ENCODE assay signal across 14 mouse cellular contexts in the genomic region with DNA sequence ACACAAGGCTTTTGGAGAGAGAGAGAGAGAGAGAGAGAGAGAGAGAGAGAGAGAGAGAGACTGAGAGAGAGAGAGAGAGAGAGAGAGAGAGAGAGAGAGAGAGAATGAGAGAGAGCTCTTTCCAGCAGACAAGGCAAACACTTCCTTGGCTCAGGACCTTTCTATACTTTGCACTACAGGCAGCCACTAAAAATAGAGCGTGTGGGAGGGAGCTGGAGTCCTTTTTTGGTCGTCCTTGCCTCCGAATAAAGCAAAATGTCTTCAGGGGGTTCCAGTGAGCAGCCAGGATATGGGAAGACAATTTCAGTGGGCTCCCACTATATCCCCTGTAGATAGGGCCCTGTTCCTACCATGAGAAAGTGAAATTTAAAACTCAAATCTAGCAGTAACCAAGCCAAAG. TPM values are rescaled to one million over a fixed set of nuclear protein-coding genes. Genes with fewer than 3 reads are reported as not detected.
DNase-seq lines count a peak whose midpoint lies in the region; ATAC-seq and TF ChIP-seq lines count a peak whose summit lies in the region.
"Had no signal": no experiment of that assay in that cellular context is flagged by ENCODE, and none has a peak within 500 bp of the region (broad histone marks: within the 10 kb centered on the region; RNA-seq: fewer than 3 reads in every experiment).

No protein-coding gene starts in this region.

- H3K4me1 ChIP-seq in kidney, postnatal 0 days (replicated peaks; ENCODE audit: insufficient read depth, low read length), result peaks cover 9% of the 10 kb centered on the region; the same call in 1 of the 2 replicates
- H3K4me1 ChIP-seq in kidney, embryonic 14.5 days (ENCODE audit: control insufficient read depth, insufficient read depth, low read length), result peaks cover 12% of the 10 kb centered on the region; the same call in 1 of the 2 replicates
- H3K4me1 ChIP-seq in embryonic facial prominence, embryonic 14.5 days (ENCODE audit: control insufficient read depth, insufficient read depth, low read length), result peaks cover 11% of the 10 kb centered on the region; the same call in 1 of the 2 replicates
- H3K4me1 ChIP-seq in hindbrain, embryonic 13.5 days (replicated peaks), result peaks cover 10% of the 10 kb centered on the region; the same call in 1 of the 2 replicates

- H3K27ac ChIP-seq in kidney, postnatal 0 days, result no peak overlapping the region
- H3K27ac ChIP-seq in kidney, embryonic 14.5 days (ENCODE audit: low read depth, low read length), result no peak overlapping the region
- H3K27ac ChIP-seq in embryonic facial prominence, embryonic 14.5 days (replicated peaks; ENCODE audit: low read depth, low read length), result no peak overlapping the region
- H3K27ac ChIP-seq in hindbrain, embryonic 13.5 days, result no peak overlapping the region
- H3K27ac ChIP-seq: forebrain, embryonic 10.5 days; midbrain, embryonic 12.5 days had no signal

- no peaks in the 10 kb centered on the region for H3K9me3 ChIP-seq in kidney, postnatal 0 days (replicated peaks; ENCODE audit: low read length)
- H3K9me3 ChIP-seq in kidney, embryonic 14.5 days (ENCODE audit: control insufficient read depth, low read length), result no peaks in the 10 kb centered on the region
- H3K9me3 ChIP-seq in embryonic facial prominence, embryonic 14.5 days (ENCODE audit: control insufficient read depth, low read length), result no peaks in the 10 kb centered on the region
- H3K9me3 ChIP-seq in hindbrain, embryonic 13.5 days, result no peaks in the 10 kb centered on the region
- H3K9me3 ChIP-seq: forebrain, embryonic 10.5 days; midbrain, embryonic 12.5 days had no signal

- no peaks in the 10 kb centered on the region for H3K27me3 ChIP-seq in kidney, postnatal 0 days (ENCODE audit: insufficient read depth, low read length)
- H3K27me3 ChIP-seq in kidney, embryonic 14.5 days (ENCODE audit: control insufficient read depth, insufficient read depth, low read length), result no peaks in the 10 kb centered on the region
- no peaks in the 10 kb centered on the region for H3K27me3 ChIP-seq in embryonic facial prominence, embryonic 14.5 days (replicated peaks; ENCODE audit: control insufficient read depth, insufficient read depth, low read length)
- H3K27me3 ChIP-seq in hindbrain, embryonic 13.5 days, result no peaks in the 10 kb centered on the region

- no peak for ATAC-seq in kidney, postnatal 0 days (replicated peaks; ENCODE audit: low FRiP score, low read depth)
- no peak for ATAC-seq in kidney, embryonic 14.5 days (ENCODE audit: low FRiP score, low TSS enrichment)
- ATAC-seq in embryonic facial prominence, embryonic 14.5 days (ENCODE audit: low read depth), result no peak
- ATAC-seq in hindbrain, embryonic 13.5 days (ENCODE audit: low FRiP score), result no peak
- ATAC-seq: hindbrain, embryonic 16.5 days had no signal

- H3K9ac ChIP-seq in kidney, postnatal 0 days (ENCODE audit: low read depth, low read length), result no peak overlapping the region
- H3K9ac ChIP-seq in kidney, embryonic 14.5 days (ENCODE audit: low read depth, low read length), result no peak overlapping the region
- H3K9ac ChIP-seq in embryonic facial prominence, embryonic 14.5 days (ENCODE audit: low read depth, low read length), result no peak overlapping the region
- no peak overlapping the region for H3K9ac ChIP-seq in hindbrain, embryonic 13.5 days
- H3K9ac ChIP-seq: midbrain, embryonic 12.5 days had no signal

- 10% methylated on average over 3 of the region's 3 CpGs for WGBS in kidney, postnatal 0 days
- WGBS in kidney, embryonic 14.5 days, result 18% methylated on average over 3 of the region's 3 CpGs
- WGBS in embryonic facial prominence, embryonic 14.5 days, result 18% methylated on average over 3 of the region's 3 CpGs
- WGBS in hindbrain, embryonic 13.5 days, result 56% methylated on average over 3 of the region's 3 CpGs

- no peak overlapping the region for H3K4me2 ChIP-seq in kidney, postnatal 0 days (ENCODE audit: low read length)
- H3K4me2 ChIP-seq in kidney, embryonic 14.5 days (replicated peaks; ENCODE audit: low read depth, low read length), result no peak overlapping the region
- H3K4me2 ChIP-seq in embryonic facial prominence, embryonic 14.5 days (ENCODE audit: low read depth, low read length), result no peak overlapping the region
- no peak overlapping the region for H3K4me2 ChIP-seq in hindbrain, embryonic 13.5 days
- H3K4me2 ChIP-seq: midbrain, embryonic 12.5 days had no signal

- intact Hi-C loops in left cerebral cortex, postnatal 36 days (cut with DNase I), result loop anchor here (5.0 kb wide), 1 partner anchor 50 kb away; no protein-coding TSS in a partner anchor

- H3K4me3 ChIP-seq in kidney, postnatal 0 days (replicated peaks; ENCODE audit: low read depth, low read length), result no peak overlapping the region
- H3K4me3 ChIP-seq in kidney, embryonic 14.5 days (ENCODE audit: low read length), result no peak overlapping the region
- no peak overlapping the region for H3K4me3 ChIP-seq in embryonic facial prominence, embryonic 14.5 days (ENCODE audit: low read depth, low read length)
- H3K4me3 ChIP-seq in hindbrain, embryonic 13.5 days, result no peak overlapping the region
- H3K4me3 ChIP-seq: forebrain, embryonic 10.5 days; midbrain, embryonic 12.5 days had no signal

- no peak for TF ChIP-seq CTCF in kidney, postnatal 0 days (IDR thresholded peaks at IDR 0.05; ENCODE audit: low read depth)

- DNase-seq in kidney, postnatal 0 days (ENCODE audit: low spot score), result peak; percentile 29
- peak; percentile 89 for DNase-seq in brain, adult 2 months (ENCODE audit: low read depth, low spot score)
- DNase-seq in embryonic facial prominence, embryonic 14.5 days (ENCODE audit: low spot score), result peak; percentile 35
- peak; percentile 47 to 51 for DNase-seq in left cerebral cortex, postnatal 36 days (ENCODE audit: low spot score in 2 of 2)
- no peak for DNase-seq in adrenal gland, postnatal 4 days (ENCODE audit: low spot score in 2 of 2)
- DNase-seq: adrenal gland, postnatal 25 days; gastrocnemius, postnatal 14 days; kidney, postnatal 10 days; retina, postnatal 1 day had no signal

- H3K36me3 ChIP-seq in kidney, postnatal 0 days (ENCODE audit: insufficient read depth, low read length), result no peaks in the 10 kb centered on the region
- no peaks in the 10 kb centered on the region for H3K36me3 ChIP-seq in kidney, embryonic 14.5 days (ENCODE audit: control insufficient read depth, insufficient read depth, low read length)
- no peaks in the 10 kb centered on the region for H3K36me3 ChIP-seq in embryonic facial prominence, embryonic 14.5 days (ENCODE audit: control insufficient read depth, insufficient read depth, low read length)
- H3K36me3 ChIP-seq in hindbrain, embryonic 13.5 days, result no peaks in the 10 kb centered on the region
- H3K36me3 ChIP-seq: forebrain, embryonic 10.5 days; midbrain, embryonic 12.5 days had no signal

RNA-seq across cellular contexts. Expression of gene Rapgef5, which starts 33.6 kb away (rescaled TPM):
- 13.8 and 14.9 TPM in 2 replicates for polyA plus RNA-seq in kidney, postnatal 0 days (2015; fragmentation: Nextera tagmentation; extraction: Ambion mirVana)
- 8.8 and 17.9 TPM in 2 replicates for polyA plus RNA-seq in kidney, embryonic 14.5 days (2014; fragmentation: Nextera tagmentation; extraction: Ambion mirVana)
- 11.7 and 12.4 TPM in 2 replicates for polyA plus RNA-seq in embryonic facial prominence, embryonic 14.5 days (2014; fragmentation: Nextera tagmentation; extraction: Ambion mirVana)
- 100 to 1,000 TPM; 156 to 162 TPM for total RNA-seq in left cerebral cortex, postnatal 36 days (2021)
- 10 to 100 TPM; 44.2 to 48.3 TPM for total RNA-seq in adrenal gland, postnatal 4 days (2021)
- 46.9 and 52.4 TPM in 2 replicates for polyA plus RNA-seq in hindbrain, embryonic 13.5 days (2015; fragmentation: Nextera tagmentation; extraction: Ambion mirVana)

Comparison
In these comparisons a context has a peak if more than half of its experiments do, and no peak if none do; other contexts are left out.
1. DNase-seq: peak in kidney, postnatal 0 days (single experiment), brain, adult 2 months (single experiment), embryonic facial prominence, embryonic 14.5 days (single experiment) and left cerebral cortex, postnatal 36 days (2 of 2); none in adrenal gland, postnatal 4 days (0 of 2).